Mouse (Mus musculus) thymus, adult 18-20 months (tissue): ENCODE data around the gene Qrich1.

Experiments
- DNase-seq, 2 experiments: peaks; one replicate each; pipeline ENCODE4 v3.0.0; 2022; ENCODE audit warnings: mixed read lengths in 2 of 2

The Qrich1 gene

DNA sequence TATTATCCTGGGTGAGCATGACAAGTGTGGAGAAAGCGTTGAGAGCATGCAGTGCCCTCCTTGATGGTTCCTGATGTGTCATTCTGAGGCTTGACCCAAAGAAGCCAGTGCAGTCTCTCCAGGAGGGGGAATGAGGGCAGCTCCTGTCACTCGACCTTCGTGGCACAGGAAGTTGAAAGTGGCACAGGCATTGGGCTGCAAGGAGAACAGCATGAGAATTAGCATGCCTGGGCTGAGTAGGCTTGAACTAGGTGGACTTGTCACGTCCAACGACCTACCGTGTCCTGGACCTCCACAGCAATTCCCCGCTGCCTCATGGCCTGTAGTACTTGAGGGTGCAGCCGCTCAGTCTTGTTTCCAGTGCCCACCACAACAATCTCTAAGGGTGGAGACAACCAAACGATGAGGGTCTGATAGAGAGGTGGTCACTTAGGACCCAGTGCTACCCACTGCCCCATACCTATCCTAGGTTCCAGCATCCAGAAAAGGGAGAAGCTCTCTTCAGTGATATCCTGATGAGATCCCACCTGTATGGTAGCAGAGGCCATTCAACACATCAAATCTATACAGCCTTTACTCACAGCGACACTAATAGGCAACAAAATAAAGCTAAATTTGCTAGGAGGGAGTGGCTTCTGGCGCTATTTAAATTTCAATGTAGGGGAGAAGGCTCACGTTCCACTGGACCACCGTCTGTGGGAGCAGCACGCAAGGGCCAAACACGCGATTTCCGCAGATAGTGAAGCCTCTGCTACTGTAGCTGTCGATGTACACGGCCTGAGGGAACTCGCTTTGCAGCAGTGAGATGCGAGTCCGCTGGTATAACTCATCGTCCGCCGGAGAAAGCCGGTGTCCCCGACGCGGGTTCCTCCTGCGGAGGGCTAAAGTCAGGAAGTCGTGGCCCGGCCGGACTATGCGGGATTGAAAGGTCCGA lies 49.5 kb downstream of the Qrich1 start:
- no peak for DNase-seq

DNA sequence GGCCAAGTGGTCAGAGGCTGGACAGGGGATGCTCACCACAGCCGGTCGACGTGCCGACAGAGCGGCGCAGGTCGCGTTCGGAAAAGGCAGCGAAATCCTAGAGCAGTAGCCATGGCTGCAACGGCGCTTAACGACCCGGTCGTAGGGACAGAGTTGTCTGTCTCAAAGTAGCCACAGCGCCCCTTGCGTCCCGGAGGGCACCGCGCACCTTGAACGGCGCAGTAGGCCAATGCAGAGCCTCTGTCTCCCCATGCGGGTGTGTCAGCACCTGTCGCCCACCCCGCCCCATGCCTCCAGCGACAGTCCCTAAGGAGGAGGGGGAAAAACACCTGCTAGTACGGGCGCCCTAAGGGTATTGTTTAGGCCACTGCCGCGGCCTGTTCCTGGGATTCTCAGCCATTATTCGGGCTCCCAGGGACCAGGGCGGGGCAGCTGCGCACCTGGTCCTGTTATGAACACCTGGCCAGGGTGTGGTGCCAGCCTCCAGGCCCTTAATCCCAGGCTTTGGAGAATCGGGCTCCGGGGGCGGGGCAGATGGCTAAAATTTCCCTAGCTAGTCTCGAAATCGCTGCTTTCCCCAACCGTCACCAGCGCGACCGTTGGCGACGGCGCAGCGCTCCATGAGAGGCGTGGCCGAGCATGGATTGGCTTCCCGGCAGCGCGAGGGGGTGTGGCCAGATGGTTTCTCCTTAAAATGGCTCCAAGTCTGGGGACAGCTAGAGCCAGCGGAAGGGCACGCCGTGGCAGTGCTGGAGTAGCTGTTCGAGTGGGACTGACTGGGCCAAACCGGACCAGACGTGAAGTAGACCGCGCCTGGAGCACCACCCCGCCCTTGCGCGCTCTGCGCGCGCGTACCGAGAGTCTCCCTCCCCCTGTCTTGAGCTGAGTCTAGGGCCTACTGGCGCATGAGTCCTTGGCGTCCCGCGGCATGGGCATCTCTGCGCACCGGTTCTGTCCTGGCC lies 50.5 kb downstream of the Qrich1 start, which contains the start of gene Ndufaf3:
TSS of gene Ndufaf3 (minus strand) at position 620 of the 962 bp plus-strand sequence.
- peak; percentile 92 to 95 for DNase-seq

DNA sequence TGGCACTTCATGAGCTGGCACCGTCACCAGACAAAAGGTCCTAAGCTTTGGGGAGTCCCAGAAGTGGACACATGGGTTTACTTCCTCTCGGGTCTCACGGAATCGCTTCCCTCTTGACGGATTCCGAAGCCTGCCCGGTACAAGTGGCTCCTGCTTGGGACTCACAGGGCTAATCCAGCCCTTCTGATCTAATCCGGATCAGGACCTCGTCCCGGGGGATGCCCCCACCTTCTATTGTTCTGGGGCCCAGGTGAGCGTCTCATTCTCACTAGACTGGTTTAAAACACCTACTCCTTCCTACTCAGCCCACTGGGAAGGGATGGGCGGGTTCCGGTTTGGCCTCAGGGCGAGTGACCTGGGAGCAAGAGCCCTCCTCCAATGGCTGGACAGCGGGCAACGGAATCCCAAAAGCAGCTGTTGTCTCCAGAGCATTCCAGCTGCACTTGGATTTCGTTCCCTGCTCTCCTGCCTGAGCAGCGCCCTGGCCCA lies 51.4 kb downstream of the Qrich1 start:
- peak in 1 of 2 experiments; percentile 21 for DNase-seq

DNA sequence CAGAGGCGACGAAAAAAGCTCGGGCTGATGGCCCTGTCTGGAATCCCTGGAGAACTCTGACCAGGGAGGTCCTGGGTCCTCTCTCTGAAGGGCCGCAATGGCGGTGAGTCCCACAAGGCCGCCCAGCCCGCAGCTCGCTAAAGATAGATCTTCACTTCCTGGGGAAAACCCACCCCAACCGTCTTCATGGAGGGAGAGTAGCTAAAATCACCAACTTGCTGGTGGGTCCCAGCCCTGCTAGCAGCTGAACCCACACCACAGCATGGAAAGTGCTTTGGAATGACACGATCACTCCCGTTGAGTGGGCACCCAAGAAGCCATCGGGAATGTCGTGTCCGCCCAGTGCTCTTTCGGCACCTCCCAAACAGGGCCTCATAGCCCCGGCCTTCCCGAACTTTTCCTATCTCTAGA lies 51.9 kb downstream of the Qrich1 start:
- peak in 1 of 2 experiments; percentile 19 for DNase-seq

DNA sequence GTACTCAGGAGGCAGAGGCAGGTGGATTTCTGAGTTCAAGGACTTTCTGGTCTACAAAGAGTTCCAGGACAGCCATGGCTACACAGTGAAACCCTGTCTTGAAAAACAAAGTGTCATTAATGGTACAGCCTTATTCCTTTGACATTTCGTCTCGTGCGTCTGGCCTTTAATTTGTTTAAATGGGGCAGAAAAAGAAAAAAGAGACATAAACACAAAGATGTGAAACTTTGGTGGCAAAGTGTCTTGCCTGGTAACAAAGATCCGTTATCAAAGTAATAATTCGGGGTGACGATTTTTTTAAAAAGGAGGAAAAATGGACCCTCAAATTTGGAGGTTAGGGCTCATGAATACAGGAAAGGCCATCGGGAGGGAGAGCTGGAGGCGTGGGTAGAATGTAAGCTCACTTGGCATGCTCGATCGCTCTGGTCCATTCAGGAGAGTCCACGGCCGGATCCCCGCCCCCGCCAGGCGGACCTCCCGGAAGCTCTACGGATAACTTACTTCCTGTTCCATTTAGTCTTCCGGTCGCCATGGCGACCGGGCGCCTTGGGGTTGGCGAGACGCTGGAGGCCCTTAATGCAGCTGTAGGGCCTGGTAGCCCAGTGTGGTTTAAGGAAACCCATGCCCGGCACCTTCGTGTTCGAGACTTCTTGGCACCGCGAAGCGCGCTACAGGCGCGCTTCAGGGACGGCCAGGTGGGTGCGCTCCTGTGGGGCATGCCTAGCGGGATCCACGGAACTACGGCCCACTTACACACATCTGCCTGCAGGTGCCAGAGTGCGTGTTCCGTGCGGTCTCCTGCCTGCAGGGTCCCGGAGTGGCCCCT lies 53.0 kb downstream of the Qrich1 start, which contains the start of gene Dalrd3:
TSS of gene Dalrd3 (plus strand) at position 506 of the 826 bp plus-strand sequence.
- peak; percentile 85 to 88 for DNase-seq

DNA sequence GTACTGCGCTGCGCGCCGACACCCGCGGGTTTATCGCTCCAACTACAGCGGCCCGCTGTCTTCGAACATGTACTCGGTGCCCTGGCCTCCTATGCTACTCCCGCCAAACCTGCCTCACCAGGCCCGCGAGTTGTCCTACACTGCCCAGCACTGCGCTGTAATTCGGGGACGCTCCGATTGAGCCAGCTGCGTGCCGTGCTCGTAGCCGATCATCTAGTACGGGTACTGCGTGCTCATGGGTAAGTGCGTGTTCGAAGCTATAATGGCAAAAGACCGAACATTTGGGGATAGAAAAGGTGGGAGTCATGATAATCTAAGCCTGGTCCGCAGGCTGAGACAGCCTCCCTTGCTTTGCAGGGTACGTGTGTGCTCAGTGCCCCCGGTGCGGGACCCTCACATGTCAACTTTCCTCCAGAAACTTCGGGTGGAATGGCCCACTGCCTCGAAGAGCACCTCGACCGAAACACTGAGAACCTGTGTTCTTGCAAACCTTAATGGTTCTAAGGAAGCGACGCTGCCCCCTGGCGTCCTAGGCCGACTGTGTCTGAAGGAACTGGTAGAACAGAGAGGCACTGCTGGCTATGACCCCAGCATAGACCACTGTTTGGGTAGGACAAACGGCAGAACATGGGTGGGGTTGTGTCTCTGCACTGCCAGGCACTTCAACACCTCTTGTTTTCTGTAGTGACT lies 53.7 kb downstream of the Qrich1 start:
- peak; percentile 77 to 82 for DNase-seq

DNA sequence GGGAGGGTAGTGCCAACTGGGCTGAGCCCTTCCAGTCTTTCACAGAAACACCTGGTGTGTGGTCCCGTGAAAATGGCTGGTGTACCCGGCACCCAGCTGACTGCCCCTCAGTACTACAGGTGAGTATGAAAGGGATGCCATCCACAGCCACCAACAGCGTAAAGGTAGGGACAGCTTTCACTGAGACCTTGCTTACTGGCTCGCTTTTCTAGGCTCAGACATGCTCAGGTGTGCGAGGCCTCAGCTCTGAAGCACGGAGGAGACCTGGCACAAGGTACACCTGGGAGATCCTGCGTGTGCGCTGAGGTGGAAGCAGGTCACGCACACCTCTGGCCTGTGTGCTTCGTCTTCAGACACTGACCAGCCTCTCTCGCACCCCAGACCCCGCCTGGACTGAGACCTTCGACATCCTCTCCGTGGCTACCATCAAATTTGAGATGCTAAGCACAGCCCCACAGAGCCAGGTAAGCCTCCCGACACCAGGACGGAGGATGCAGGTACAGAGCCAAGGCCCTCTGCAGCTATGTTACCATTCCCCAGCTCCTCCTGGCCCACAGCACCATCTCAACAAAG lies 54.9 kb downstream of the Qrich1 start:
- no peak for DNase-seq

DNA sequence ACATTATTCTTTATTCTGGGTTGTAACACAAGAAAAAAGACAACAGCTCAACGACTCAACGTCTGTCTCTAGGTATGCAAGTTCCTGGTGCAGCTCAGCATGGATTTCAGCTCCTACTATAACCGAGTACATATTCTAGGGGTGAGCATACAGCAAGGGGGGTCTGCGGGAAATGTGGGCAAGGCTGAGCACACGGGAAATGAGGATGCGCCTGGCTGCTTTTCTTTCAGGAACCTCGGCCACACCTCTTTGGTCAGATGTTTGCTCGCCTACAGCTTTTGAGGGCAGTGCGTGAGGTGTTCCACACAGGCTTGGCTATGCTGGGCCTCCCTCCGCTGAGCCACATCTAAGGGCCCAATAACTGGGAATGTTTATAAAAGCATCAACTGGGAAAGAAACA lies 55.7 kb downstream of the Qrich1 start:
- DNase-seq: no peak

DNA sequence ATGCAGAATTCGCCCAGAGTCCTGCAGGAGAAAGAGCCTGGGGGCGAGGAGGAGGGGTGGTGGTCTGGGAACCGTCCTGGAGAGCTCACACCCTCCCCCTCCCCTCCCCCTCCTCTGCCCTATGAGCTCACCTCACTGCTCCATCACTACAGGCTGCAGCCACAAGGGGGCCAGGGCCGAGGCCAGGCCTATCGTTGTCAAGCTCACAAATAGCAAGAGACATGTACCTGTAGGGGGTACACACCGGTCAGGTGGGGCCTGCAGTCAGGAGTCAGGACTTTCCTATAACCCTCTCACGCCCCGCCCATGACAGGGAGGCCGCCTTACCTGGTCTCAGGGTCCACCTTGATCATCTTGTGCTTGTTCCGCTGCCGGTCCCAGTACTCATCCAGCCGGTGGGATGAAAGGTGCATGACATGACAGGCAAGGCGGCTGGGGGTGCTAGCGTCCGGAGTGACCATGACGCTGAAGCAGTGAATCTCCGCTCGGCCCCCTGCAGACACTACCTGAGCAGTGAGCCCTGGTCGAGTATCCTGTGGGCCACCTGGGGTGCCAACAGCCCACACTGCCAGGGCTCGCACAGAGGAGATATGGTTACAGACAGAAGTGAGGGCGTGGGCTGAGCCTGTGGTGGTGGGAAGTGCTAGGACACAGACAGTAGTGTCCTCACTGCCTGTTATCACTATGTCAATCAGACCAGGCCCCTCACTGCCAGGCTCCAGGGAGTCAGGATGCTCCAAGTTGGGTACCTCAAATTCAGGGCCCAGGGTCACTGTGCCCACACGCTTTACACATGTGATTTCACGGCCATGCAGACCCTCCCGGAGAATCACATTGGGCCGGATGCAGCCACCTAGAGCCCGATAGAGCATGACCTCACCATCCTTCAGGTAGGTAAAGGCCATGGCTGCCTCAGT lies 57.4 kb downstream of the Qrich1 start:
- no peak for DNase-seq

DNA sequence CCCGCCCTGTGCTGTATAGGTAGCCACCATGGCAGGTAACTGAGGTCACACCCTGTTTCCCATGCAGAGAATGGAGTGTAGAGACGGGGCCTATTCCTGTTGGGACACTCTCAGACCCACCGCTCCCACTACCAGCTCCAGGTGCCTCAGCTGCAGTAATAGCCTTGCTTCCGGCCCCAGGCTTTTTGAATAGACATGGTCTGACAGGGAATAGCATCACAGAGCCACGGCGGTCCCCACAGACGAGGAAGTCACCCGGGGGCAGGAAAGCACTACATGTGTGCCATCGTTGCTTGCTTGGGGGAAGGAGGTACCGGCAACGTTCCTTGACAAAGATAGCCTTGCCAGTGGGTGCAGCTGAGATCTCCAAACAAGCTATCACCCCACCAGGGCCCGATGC lies 58.3 kb downstream of the Qrich1 start:
- DNase-seq: no peak

DNA sequence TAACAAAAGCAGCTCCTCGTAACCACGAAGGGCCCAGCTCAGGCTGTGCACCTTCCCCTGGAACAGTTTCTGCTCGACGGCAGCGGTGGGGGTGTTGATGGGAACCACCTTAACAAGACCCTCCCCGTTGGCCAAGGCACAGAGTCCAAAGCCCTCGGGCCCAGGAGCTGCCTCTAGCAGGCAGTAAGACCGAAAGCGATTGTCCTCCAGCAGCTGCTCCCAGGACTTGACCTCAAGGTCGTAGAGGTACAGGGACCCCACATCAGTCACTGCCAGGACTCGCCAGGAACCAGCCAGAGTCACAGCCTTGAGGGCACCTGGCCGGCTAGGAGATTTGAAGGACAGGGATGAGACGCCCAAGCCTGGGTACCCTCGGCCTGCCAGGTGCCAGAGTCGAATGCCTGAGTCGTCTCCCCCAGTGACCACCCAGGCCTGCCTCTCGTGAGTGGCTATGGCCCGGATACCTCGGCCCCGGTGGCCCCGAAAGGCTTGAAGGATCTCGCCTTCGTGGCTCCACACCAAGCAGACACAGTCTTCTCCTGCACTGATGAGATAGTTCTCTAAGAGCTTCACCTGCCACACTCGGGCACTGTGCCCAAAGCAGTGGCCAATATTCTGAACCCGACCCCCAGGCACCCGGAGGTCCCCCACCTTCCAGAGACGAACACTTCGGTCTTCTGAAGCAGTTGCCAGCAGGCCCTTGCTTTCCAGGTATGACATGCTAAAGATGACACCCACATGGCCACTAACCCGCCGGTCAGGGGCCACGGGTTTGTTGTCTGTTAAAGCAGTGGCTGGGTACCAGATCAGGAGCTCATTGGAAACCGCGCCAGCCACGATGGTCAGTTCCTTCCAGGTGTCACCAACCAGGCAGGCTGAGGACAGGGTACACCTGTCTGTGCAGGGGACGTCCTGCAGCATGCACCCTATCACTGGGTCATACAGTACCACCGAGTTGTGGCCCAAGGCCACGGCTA lies 59.0 kb downstream of the Qrich1 start:
- DNase-seq: no peak

DNA sequence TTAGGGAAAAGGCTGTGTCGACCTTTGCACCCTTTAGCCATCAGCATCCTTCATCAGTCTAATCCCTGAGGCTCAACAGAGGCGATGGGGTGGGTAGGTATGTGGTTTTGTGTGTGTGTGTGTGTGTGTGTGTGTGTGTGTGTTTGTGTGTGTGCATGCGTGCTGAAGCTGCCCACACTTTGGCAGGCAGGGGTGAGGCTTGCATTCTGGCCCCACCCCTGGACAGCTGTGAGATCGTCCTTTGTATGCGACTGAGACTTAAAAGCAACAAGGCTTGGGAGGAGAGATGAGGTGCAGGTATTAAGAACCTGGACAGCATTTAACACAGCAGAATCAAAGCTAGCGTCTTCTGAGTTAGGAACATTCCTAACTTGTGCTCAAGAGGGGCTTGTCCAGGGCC lies 60.4 kb downstream of the Qrich1 start:
- DNase-seq: no peak

DNA sequence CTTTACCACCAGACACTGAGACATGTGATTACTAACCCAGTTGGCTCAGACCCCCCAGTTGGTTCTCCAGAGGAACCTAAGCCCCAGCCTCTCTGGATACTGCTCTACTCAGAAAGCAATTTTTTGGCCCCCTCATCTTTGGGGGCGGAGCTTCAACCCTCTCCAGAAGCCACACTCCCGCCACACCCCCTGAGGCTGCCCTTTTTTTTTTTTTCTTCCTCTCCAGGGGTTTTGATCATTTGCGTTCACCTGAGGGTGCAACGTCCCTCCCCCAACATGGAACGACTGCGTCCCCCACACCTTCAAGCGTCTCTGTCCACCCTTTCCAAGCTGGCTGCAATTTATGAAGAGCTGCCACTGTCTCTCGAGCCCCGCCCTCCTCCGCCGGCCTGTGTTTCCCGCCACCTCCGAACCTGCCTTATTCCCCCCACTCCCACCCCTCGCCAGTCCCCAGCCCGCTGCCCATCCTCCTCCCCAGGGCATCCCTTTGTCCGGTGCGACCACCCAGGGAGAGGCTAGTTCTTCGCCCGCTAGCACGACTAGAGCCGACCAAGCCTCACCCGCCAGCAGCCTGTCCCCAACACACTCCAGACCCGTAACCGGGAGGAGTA lies 61.4 kb downstream of the Qrich1 start:
- DNase-seq: peak in 1 of 2 experiments; percentile 51

DNA sequence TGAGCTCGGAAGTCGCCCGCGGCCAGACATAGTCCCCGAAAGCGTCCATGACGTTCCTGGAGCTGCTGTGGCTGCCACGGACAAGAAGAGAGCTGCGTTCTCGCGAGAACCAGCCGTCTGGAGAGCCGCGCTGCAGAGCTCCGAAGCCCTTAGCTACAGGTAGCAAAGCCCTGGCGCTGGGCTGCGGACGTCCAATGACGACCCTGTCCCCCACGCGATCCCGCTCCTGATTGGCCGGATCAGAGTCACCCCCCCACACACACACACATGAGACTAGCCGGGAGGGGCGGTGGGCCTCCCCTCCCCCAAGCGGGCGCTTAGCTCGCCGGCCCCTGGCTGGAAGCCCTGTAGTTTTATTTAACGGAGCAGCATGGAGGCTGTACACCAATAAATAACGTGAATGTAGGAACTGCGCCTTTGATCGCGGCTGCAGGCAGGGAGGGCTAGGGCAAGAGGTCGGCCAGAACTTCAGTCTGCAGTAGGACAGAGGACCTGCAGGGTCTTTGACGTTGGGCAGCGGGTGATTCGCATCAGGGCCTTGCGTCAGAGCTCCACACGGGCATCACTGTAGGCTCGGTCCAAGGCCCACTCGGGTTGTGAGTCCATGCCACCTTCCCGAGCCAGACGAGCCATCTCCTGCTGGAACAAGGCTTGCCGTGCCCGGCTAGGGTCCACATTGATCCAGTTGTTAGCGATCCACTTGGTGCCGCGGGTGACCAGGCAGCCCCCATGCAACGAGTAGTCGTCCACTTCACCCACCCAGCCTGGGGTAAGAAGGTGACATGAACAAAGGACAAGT lies 62.1 kb downstream of the Qrich1 start, which contains the start of gene Wdr6:
TSS of gene Wdr6 (minus strand) at position 195 of the 799 bp plus-strand sequence.
- DNase-seq: peak; percentile 93 to 95

DNA sequence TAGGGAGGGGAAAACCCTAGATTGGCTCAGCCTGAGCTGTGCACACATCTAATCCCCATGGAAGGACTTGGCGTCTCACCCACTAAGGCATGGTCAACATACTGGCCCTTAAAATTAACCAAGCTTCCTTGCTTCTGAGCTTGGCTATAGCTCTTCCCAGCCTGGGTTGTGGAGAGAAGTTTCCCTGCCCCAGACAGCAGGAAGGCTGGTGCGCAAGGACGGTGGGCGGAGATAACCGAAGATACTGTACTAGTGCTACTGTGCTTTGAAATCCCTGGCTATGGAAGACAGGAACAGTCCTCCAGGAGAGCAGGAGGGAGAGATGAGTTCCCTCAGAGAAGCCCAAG lies 62.7 kb downstream of the Qrich1 start:
- no peak for DNase-seq

DNA sequence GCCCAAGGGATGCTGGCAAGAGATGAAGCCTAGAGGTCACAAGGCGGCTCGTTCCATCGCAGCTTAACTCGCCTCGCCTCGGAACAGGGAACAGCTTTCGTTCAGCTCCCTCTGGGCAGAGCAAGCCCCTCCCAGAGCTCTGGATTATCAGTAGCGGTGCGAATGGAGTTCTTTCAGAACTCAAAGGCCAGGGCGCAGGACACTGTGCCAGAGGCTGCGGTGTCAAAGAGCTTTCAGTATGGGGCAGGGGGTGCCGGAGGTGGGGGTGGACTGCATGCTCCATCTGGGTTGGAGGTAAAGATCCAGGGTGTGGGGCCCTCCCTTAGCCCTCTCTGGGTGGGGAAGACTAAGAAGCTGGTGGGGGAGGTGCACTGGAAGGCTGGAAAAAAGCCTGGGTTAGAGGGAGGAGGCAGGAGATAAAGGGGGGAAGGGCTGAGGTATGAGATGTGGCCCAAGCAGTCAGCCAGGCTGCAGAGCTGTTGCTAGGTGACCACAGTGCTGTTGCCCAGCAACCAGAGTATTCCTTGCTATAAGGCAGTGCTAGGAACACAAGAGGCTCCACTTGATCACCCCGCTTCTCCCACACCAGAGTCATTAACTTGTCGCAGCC lies 71.1 kb downstream of the Qrich1 start:
- DNase-seq: no peak

DNA sequence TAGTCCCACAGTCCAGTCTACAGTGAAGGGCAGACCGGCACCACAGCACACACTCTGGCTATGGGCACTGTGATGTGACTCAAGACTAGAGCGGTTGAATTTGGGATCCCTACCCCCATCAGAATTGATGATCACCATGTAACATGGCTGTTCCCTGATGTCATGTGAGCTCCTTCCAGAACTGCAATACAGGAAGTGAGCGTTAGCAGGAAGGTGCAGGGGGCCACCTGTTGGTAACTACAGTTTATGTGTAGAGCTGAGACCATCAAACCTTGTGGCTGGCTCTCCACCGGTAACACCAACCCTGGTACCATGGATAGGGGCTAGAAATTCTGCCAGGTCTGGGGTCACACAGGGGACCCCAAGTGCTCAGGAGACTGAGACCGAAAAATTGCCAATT lies 72.6 kb downstream of the Qrich1 start:
- peak in 1 of 2 experiments; percentile 13 for DNase-seq
